Mouse (Mus musculus): Measurements from ENCODE around the gene Mup16.
"Not testable (repeated sequence)": the region's sequence is repeated elsewhere in the genome, so short reads cannot be mapped to it uniquely, and the experiment has no call there.

The Mup16 gene

GRCm38 (mm10) chr4:61519431-61519830 lies at the start of gene Mup16:
TSS of gene Mup16 (minus strand) at chr4:61519531.
- not testable (repeated sequence) for DNase-seq (ENCODE audit: low read depth, low spot score)

DNA sequence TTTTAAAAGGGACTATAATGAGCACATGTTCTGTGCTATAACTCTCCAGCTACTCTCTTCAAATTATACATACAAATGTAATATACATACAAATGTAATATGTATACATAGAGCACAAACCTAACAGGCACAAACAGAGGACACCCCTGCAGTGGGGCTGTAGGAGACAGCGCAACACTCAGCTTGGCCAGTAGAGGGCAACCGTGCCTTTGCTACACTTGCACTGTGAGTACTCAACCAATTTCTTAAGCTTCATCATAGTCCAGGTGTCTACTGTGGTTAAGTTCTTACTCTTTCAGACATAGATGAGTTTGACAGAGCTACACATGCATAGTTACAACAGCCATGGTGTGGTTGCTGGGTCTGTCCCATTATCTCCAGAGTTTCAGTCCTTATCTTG lies 36.6 kb upstream of the Mup16 start:
- DNase-seq (ENCODE audit: low read depth, low spot score), result not testable (repeated sequence)
